Mouse (Mus musculus) embryo, embryonic 11.5 days (tissue): ENCODE data around the gene Ncoa3.

Source experiments
- DNase-seq: peaks from one replicate; pipeline ENCODE4 v3.0.0-alpha.2; 2012; ENCODE audit warnings: low read depth, low spot score

Ncoa3 gene

GRCm38 (mm10) chr2:166002429-166002828, 10.0 kb downstream of the Ncoa3 start:
- no peak for DNase-seq

- no peak for DNase-seq
These were observed 10.6 kb downstream of the Ncoa3 start for GRCm38 (mm10) chr2:166003004-166003403.

GRCm38 (mm10) chr2:166007046-166007445, 14.6 kb downstream of the Ncoa3 start:
- DNase-seq: no peak

- DNase-seq: no peak
These were observed 16.3 kb downstream of the Ncoa3 start for GRCm38 (mm10) chr2:166008558-166009392.

GRCm38 (mm10) chr2:166009393-166009947, 17.0 kb downstream of the Ncoa3 start:
- DNase-seq: no peak

GRCm38 (mm10) chr2:166010321-166010720, 17.9 kb downstream of the Ncoa3 start:
- no peak for DNase-seq

- no peak for DNase-seq
These were observed 19.0 kb downstream of the Ncoa3 start for GRCm38 (mm10) chr2:166011422-166011821.

- DNase-seq: no peak
These were observed 19.7 kb downstream of the Ncoa3 start for GRCm38 (mm10) chr2:166012145-166012544.

- no peak for DNase-seq
These were observed 26.3 kb downstream of the Ncoa3 start for GRCm38 (mm10) chr2:166018769-166019168.

- DNase-seq: no peak
These were observed 27.6 kb downstream of the Ncoa3 start for GRCm38 (mm10) chr2:166020026-166020425.

GRCm38 (mm10) chr2:166021073-166021610, 28.7 kb downstream of the Ncoa3 start:
- DNase-seq: no peak

- DNase-seq: no peak
These were observed 29.2 kb downstream of the Ncoa3 start for GRCm38 (mm10) chr2:166021642-166022041.

GRCm38 (mm10) chr2:166022327-166022726, 29.9 kb downstream of the Ncoa3 start:
- DNase-seq: no peak

GRCm38 (mm10) chr2:166024079-166024478, 31.6 kb downstream of the Ncoa3 start:
- no peak for DNase-seq

- no peak for DNase-seq
These were observed 32.2 kb downstream of the Ncoa3 start for GRCm38 (mm10) chr2:166024621-166025020.

GRCm38 (mm10) chr2:166025943-166026342, 33.5 kb downstream of the Ncoa3 start:
- no peak for DNase-seq

GRCm38 (mm10) chr2:166027834-166028233, 35.4 kb downstream of the Ncoa3 start:
- DNase-seq: no peak

GRCm38 (mm10) chr2:166029232-166029631, 36.8 kb downstream of the Ncoa3 start:
- no peak for DNase-seq

- DNase-seq: no peak
These were observed 38.0 kb downstream of the Ncoa3 start for GRCm38 (mm10) chr2:166030256-166030995.

- DNase-seq: peak; percentile 80
These were observed 38.9 kb downstream of the Ncoa3 start for GRCm38 (mm10) chr2:166031120-166031929.

GRCm38 (mm10) chr2:166032628-166033027, 40.2 kb downstream of the Ncoa3 start:
- no peak for DNase-seq
